Mouse (Mus musculus) yolk sac, embryonic 10.5 days (tissue): ENCODE results near the gene Rab4b.
A peak's percentile ranks its signal among the peaks of the same experiment; 100 is the strongest.

ENCODE experiments used
- DNase-seq: peaks from one replicate; pipeline ENCODE4 v3.0.0-alpha.2; 2017; ENCODE audit warnings: low spot score

The Rab4b gene

DNA sequence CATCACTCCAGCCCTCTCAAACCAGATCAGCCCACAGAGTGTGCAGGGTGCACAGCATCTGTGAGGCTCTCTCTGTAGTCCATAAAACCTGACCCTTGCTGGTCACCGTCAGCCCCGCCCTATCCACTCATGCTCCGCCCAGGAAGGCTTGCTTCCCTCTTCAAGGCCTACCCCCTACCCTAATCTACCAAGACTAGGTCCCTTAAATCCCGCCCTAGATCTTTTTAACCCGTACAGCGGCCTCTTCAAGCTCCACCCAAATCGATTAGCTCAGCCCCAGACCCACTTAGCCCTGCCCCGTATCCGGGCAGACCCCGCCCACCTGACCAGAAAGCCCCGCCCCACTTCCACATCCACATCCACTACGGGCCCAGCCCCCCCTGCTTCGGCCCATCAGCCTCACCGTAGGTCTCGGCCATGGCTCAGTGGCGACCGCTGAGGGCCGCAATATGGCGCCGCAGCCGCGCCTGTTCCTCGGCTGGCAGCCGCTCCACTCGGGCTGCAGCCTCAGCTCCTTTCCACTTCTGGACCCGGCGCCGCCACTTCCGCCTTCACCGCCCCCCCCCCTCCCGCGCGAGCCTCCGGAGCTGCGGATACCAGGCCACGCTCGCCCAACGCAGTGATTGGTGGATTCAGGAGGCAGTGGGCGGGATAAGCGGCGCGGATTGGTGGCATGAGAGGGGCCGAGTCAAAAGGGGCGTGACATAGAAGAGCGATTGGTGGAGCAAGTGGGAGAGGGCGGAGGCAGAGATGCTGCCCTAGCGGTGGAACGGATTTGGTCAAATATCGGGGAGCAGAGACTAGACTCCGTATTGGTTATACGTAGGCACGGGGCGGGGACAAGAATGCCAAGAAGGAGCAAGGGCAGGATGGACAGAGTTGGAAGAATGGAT, at the start of gene Rab4b:
Gene Rab4b, minus strand, starts transcription at position 573 of the 893 bp plus-strand sequence.
- peak; percentile 100 for DNase-seq

DNA sequence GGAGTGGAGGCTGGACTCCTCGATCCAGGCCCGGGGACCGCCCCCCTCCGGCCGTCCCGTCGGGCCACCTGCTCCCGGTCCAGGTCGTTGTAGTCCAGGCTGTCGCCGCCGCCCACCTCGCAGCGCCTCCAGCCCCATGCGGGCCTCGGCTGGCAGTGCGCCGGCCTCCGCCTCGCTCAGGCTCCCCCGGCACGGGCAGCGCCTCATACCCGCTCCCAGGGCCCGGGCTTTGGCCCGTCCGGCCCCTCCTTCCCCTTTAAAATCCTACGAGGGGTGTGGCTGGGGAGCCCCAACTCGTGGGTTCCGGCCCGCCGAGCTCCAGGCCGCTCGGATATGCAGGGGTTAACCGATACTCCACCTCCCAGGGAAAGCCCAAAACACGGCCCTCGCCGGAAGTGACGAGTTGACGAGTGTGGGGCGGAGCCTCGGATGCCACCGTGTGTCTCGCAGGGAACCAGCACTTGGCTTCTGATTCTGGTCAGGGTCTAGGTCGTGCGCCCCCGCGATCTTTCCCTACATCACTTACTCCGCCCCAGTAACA, 49.7 kb upstream of the Rab4b start, which contains the start of gene Itpkc:
Gene Itpkc, minus strand, starts transcription at position 381 of the 541 bp plus-strand sequence.
- DNase-seq = peak; percentile 95

DNA sequence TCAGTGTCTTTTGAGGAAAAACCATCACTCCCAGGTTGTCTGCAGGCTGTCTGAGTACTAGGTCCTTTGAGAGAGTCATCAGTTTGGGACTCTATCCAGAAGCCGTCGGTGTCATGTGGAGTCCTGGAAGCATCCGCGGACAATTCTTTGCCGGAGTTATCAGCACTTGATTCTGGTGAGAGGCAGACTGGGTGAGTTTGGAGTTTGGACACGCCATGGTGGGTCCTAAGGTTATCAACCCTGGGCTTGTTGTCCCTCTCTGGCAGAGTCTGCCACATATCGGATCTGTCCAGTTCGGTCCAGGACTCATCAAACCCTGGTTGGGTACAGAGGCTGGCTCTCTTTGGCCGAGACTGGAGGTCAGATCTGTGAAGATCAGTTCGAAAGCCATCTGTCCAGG, 49.0 kb upstream of the Rab4b start:
- no peak for DNase-seq

DNA sequence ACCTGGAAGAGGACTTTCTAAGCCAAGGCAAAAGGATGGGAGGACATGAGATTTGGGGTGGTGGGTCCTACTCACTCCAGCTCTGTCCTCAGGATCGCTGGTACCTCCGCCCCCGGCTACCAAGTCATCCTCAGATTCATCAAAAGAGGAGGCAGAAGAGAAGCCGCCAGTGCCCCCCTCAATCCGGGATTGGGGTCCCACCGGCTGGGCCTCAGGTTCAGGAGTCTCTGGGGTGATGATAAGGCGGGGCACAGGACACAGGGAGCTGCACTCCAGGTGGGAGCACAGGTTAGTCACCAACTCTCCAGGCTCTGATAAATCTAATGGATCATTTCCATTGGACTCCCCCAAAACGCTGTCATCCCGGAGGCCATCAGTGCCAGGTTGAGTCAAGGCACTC, 48.6 kb upstream of the Rab4b start:
- no peak for DNase-seq

DNA sequence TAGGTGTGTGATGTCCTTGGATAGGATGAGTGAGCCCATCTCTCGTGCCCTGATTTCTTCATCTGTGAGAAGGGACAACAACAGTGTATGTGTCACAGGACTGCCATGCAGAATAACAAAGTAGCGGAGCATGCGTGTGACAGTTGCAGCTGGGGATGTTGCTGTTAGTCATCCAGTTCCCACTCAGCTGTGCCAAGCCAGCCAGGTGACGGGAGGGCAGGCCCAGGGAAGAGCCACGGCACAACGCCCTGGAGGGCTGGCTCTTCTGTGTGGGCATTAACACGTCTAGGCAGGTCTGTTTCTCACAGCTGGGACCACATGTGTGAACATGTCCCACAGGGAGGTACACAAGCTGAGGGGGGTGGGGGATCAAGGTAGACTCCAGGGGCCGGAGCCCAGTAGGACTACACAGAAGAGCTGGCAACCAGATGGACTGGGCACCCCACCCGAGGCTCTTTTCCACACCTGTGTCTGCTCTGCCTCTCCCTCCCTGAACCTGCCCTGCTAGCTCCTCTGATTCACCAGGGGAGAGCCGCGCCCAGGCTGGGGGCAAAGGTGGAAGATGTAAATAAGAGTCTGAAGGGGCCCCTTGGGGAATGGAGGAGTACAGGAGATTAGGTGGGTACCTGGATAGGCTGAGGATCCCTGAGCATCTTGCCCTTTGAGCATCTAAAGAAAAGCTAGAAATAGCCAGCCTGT, 46.3 kb upstream of the Rab4b start:
- DNase-seq = no peak

DNA sequence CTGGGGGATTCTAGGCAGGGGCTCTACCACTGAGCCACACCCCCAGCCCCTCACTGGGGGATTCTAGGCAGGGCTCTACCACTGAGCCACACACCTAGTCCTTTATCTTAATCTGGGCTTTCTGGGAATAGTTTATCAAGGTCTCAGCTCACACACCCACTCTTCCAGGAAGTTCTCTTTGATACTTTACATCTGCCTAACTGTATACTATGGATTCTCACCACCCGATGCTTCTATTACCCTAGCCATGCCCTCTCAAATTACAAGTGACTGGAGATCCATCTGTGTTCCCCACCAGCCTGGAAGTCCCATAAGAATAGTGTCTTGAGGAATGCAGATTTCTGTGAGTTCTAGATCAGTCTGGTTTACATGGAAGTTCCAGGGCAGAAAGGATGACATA, 43.8 kb upstream of the Rab4b start:
- DNase-seq = no peak

DNA sequence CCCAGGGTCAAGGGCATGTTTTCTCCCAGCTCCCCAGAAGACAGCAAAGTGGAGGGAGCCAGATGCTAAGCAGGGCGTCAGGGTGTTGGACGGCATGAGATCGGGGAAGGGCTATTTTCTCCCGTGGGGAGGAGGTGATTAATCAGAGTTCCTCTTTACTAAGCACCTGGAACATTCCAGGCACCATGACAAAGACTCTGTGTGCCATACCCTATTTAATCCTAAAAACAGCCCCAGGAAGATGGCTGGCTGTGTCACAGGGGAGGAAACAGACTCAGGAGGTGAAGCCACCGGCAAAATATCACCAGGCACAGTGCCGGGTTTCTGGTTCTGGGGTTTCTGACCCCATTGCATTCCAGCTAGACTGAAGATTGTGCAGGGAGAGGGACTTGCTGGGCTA, 43.2 kb upstream of the Rab4b start:
- no peak for DNase-seq

DNA sequence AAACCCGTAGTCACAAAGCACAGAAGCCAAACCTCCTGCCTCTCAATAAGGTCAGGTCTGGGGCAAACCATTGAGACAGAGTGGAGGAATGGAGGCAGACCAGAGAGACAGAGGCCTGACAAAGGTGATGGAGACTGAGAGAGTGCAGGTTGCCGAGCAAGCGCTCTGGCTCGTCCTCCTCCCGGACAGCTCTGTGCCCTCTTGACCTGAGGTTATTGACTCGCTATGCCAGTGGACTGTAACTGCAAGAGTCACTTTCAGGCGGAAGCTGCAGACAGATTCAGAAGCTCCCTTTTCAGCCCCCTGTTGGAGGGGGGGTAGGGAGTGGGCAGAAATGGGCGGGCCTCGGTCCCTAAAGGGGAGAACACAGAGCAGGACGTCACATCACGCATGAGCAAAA, 41.2 kb upstream of the Rab4b start:
- DNase-seq = no peak

DNA sequence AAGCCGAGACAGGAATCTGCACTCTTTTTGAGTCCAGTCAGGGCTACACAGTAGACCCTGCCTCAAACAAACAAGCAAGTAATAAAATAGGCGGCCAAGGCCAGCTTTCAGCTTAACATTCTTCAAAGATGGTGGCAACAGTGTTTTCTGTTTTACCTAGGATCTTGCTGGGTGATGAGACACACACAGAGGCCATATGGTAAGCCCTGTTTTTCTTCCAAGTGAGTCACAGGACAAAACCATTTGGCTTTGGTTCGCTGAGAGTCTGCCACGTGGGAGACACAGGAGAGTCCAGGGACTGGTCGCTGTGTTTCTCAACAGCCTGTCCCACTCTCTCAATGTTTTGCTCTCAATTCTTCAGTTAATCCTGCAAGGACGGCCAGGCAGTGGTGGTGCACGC, 39.9 kb upstream of the Rab4b start:
- DNase-seq = no peak

DNA sequence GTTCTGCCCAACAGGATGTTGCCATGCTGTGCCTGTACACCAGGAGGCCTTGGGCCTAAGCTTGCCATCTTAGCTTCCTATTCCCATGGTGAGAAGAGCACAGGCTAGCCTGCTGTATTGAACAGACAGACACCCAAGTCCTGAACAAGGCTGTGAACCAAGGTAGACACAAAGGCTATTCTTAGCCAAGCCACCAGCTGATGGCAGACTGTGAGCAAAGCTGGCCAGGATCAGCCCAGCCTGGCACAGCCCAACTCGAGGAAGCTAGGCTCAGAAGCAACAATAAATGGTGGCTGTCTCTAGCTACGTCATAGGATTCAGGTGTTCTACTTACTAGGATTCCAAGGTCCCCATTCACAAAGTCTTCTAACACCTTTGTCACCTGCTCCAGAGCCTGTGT, 33.9 kb upstream of the Rab4b start:
- DNase-seq = no peak

DNA sequence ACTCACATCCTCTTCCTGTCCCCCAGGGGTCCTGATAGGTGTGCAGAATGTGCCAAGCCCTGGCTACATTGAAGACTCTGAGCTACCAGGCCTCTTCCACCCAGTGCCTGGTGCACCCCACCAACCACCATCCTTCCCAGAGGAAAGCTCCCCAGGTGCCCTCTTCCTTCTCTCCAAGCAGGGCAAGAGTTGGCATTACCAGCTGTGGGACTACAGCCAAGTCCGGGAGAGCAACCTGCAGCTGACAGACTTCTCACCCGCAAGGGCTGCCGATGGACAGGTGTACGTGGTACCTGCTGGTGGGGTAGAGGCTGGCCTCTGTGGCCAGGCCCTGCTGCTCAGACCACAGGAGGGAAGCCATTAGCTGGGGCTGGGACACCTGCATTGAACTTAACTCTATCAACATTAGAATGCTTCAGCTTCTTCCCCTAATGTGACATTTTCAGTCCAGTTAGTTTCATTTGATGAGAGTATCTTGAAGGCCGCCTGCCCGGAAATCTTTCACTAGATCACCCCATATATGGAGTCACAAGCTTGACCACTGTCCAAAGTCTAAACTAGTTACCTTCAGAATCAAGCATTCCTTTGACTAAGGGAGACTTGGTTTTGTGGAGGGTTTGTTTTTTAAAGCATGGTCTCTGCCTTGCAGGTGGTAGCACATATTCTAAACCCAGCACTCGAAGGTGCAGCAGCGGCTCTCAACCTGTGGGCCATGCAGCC, 25.2 kb upstream of the Rab4b start:
- no peak for DNase-seq

DNA sequence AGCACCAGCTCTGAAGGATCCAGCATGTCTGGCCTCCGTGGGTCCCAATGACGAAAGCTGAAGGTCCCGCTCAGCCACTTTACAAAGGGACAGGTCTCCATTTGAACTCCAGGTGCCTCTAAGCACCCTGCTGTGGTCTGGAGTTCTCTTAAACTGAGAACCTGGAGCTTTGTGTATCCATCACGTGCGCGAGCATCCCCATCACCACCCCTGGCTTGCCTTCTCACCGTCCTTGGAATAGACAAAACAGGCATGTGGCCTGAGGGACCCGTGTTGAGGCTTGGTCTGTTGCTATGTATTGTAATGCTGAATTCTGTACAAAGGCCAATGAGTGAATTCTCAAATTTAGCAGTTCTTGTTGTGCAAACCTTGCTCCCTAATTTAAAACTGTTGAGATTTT, 20.1 kb upstream of the Rab4b start:
- DNase-seq = no peak

DNA sequence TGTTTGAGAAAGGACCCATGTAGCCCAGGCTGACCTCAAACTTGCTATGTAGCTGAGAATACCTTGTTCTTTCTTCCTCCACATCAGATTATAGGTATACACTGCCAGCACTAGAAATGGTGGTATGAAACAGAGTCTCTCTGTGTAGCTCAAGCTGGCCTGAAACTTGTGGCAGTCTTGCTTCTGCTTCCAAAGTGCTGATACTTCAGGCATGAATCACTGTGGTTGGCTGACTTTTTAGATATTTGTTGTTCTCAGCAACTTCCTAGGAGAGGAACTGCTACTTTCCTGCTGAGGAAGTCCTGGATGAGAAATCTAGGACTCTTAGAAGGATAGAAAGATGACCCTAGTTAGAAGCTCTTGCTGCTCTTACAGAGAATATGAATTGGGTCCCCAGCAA, 19.7 kb upstream of the Rab4b start:
- no peak for DNase-seq

DNA sequence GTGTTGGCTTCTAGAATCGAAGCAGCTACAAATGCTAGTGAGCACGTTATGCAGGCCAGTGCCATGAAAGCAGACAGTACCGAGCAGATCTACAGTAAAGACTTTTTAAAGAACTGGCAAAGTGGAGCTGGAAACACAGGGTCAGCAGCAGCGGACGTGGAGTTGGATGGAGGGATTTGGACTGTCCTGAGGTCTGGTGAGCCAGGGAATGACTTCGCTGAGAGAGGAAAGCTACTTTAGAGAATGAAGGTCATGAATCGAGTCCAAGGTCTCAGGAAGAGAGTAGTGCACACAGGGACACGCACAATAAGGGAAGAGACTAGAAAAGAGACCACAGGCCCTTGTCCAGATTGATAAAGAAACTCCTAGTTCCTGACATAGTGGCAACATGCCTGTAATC, 18.9 kb upstream of the Rab4b start:
- no peak for DNase-seq

DNA sequence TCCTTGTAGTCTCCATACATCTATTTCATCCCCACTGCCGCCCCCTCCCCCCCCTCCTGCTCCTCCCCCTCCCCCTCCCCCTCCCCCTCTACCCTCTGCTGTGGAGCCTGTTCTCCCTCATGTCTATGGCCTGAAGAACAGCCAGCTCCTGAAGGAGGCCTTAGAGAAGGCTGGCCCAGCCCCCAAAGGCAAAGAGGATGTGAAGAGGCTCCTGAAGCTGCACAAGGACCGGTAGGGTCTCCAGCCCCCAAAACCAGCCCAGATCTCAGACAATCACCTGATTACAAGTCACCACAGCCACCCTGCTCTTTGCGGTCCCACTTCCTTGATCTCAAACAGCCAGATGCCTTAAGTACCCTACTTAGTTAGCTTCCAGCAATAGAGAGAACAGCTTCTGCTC, 18.4 kb upstream of the Rab4b start:
- DNase-seq = no peak

DNA sequence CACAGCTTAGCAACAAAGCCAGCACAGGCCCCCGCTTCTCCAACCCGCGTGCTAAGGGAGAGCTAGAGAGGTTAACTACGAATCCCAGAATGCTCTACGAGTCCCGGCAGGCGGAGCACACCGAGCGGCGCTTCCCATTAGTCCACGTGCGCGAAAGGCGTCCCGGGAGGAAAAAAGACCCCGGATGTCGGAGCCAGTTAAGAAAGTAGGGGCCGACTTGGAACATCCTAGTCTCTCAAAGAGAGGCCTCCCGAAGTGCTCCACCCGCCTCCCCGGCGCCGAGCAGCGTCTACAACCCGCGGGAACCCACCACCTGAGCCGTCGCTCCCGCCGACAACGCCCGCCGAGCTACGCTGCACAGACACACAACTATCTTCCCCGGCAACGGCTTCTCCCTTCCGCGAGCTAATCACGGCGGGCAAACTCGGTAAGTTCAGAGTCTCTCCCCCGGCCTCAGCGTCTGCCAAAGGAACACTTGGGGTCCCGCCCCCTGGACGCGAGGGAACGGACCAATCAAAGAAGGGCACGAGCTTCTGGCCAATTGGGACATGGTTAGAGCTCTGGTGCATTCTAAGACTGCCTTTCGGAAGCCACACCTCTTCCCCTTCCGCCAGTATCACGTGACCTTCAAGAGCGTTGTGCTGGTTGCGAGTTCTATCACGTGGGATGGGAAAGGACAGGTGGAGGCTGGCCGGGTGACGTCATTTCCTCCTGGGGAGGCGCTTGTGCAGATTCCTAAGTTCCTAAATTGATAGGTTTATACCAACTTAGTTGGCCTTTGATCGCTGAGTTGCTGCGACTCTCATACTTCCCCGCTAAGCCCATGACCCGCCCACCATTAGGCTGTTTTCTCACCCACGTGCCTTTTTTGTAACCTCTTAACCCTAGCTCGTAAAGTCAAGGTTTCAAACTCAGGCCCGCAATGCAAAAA, 17.2 kb upstream of the Rab4b start, which contains the start of the genes BC024978 and Snrpa:
Gene BC024978, plus strand, starts transcription at position 101 of the 931 bp plus-strand sequence.
Gene Snrpa, minus strand, starts transcription at position 591 of the 931 bp plus-strand sequence.
- DNase-seq = peak; percentile 98

DNA sequence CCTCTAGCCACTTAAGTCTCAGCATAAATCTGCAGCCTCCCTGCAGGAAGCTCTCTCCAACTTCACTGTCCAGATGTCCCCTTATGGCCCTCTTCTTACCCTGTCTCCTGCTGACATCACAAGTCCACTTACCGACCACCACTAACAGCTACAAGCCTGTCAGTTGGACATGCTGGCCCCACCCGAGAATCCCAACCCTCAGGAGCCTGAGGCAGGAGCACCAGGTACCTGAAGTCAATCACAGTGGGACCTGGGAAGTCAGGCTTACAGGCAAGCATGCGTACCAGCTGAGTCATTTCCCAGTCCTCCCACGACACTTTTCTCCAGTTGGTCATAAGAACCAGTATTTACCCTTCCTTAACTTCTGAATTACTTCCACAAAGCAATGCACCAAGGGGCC, 15.0 kb upstream of the Rab4b start:
- DNase-seq = no peak

DNA sequence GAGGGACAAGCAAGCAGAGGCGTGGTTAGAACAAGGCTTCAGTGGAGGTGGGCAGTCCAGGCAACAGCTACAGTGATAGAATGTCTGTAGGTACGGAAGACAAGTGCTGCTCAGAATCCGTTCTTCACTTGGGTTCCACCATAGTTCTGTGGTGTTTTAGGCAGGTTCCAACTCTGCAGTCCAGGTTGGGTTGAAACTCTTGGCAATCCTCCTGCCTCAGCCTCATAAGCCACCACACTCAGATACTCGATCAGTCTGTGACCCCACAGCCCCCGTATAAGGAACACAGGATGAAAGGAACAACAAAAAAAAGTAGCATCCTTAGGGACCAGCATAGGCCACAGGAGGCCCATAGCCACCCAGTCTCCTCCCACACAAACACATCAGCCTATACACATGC, 13.7 kb upstream of the Rab4b start:
- DNase-seq = no peak

DNA sequence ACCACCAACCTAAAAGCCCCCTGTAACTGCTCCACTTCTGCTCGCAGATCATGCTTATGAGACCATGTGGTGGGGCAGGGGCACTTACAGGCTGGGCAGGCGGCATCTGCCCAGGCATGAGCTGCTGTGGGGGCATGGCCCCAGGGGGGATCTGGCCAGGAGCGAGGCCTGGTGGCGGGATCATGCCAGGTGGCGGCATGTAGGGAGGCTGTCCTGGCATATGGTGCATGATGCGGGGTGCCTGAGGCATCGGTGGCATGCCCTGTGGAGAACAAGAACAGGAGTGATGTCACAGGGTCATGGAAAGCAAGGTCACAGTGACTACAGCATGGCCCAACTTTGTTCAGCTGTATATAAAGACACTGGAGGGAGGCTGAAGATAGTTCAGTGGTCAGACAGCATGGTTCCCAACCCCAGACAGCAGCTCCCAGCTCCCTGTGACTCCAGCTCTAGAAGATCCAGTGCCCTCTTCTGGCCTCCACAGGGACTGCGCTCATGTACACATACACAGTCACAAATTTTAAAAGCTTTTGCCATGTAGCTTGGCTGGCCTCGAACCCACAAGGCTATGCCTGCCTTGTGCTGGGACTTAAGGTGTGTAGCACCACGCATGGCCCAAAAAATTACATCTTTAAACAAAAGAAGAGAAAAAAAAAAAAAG, 10.7 kb upstream of the Rab4b start:
- DNase-seq = no peak

DNA sequence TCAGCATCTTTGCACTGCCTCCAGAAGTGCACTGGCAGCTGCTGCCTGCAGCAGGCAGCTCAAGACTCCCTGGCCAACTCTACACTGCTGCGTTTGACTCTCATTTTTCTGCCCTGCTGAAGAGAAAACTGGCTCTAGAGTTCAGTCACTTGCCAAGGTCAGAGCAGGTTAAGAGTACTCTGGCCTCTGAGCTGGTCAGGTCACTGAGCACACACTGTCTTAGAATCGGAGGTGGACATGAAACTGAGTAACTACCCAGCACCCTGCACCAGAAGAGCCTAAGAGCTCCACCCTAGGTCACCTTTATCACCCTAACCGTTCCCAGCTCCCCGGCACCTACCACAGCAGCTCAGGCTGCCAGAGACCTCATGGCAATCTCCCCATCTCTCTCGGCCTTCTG, 7.3 kb upstream of the Rab4b start:
- DNase-seq = no peak

DNA sequence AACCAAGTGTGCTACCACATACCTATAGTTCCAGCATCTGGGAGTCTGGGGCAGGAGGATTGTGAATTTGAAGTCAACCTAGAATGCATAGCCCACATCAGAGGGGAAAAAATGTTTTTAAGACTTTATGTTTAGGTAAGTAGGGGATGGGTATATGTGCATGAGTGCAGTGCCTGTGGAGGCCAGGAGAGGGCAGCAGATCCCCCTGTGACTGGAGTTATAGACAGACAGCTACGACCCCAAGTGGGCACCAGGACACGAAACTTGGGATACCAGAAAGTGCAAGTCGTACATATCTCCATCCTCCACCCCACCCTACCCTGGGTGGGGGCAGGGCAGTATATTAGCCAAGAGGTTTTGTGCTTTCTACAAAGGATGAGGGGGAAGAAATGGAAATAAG, 6.3 kb upstream of the Rab4b start:
- peak; percentile 37 for DNase-seq
